Mouse (Mus musculus): Measurements from ENCODE around the gene Erf.

Erf gene

DNA sequence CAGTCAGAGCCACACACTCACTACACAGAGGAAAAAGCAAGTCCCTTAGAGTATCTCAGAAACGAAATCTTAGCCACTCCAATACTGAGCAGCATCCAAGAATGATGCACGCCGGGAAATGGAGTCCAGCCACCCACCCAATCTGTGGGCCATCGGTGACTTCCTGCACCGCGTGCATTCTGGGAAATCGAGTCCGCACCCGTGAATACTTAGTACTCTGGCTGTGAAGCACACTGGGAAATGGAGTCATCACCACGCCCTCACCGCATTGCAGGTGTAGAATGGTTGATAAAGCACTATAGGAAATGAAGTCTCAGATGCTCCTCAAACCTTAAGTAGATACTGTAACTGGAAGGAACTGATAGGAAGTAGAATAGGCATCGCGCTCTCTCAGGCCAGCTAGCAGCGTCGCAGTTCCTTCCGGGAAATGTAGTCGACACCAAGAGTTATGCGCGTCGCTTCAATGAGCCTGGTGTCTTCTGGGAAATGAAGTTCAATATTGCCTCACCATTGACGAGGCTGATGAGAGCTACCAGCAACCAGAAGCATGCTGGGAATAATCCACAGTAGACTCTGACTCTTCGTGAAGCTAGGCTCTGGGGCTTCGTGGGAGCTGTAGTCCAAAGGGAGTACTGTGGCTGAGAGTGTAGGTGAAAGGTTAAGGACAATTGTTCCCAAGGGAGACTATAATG is 12.4 kb downstream of the Erf start:
- DNase-seq (ENCODE audit: low spot score), result peak; percentile 85

DNA sequence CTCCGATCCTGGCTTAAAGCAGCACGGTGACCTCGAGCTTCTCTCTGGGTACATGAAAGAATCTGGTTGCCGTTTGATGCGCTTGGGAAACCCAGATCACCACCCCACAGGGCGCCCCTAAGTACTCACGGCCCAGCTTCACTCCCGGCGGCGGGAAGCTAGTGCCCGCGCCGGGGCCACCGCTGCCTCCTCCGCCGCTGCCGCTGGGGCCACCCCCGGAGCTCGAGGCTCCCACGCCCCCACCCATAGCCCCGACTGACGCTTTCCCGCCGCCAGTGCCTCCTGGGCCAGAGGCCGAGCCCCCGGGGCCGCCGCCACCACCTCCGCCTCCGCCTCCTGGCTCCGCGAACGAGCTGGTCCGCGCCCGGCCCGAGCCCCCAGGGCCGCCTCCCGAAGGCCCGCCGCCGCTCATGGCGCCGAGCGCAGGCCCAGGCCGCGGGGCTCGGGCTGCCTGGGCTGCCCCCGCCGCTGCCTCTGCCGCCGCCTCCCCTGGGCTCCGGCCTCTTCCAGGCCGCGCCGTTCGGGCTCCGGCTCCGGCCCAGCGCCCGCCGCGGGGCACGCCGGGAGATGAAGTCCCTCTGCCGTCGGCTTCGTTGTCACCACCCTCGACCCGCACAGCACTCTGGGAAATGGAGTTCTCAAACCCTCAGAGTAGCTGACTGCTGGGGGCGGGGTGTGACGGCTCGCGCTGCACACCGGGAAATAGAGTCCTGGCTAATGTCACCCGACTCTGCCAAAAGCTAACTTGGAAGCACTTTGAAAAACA is 13.1 kb downstream of the Erf start, which contains the start of gene Gsk3a:
Gene Gsk3a (minus strand): TSS at position 603 of the 766 bp plus-strand sequence.
- peak; percentile 95 for DNase-seq (ENCODE audit: low spot score)

DNA sequence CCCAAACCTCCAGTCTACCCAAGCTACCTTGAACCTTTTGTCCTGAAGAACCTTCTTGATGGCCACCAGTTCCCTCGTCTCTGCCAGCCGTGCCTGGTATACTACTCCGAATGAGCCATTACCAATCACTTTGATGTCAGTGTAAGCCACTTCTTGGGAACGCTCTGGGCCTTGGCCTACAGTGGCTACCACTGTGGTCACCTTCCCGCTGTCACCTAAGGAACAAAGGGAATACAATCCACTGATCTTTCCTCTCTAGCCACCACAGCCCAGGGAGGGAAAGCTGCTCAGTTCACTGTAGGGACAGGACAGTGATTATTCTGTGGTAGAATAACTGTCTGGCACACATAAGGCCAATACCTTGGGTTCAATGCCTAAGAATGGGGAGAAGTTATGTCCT is 15.0 kb downstream of the Erf start:
- no peak for DNase-seq (ENCODE audit: low spot score)

DNA sequence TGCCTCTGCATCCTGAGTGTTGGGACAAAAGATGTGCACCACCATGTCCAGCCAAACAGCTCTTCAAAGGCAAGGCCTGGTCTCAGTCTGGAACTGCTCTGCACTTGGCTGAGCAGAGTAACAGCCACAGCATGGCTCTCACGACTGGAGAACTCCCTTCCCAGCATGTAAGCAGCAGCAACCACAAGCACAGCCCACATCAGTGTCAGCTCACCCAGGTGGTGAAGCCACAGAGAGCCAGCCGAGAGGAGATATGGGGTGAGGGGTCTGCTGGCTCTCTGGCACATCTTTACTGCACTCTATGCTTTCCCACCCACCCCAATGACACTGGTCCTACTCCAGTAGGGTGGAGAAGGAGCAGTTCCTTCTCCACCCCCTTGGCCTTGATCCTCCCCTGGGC is 17.5 kb downstream of the Erf start:
- DNase-seq (ENCODE audit: low spot score), result no peak

DNA sequence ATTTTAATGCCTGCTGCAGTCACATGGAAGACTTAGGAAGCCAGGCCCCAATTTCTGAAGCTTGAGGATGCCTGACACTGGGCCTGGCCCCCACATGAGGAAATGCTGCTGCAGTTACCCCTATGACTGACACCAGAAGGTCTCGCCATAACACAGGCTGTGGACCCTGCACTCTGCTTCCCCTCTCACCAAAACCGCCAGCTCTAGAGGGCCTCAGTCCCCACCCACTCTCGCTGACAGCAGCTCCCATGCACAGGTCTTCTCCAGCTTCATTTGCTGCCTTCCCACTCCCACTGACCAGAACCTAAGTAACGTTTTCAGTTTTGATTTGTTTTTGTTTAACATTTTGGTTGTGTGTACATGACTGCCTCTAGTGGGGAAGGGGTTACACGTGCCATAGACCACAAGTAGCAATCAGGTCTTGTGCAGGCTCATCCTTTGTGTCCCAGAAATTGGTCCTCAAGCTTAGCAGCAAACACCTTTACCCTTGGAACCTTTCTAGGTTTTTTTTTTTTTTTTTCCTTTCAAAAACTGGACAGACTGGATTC is 18.4 kb downstream of the Erf start:
- no peak for DNase-seq (ENCODE audit: low spot score)

DNA sequence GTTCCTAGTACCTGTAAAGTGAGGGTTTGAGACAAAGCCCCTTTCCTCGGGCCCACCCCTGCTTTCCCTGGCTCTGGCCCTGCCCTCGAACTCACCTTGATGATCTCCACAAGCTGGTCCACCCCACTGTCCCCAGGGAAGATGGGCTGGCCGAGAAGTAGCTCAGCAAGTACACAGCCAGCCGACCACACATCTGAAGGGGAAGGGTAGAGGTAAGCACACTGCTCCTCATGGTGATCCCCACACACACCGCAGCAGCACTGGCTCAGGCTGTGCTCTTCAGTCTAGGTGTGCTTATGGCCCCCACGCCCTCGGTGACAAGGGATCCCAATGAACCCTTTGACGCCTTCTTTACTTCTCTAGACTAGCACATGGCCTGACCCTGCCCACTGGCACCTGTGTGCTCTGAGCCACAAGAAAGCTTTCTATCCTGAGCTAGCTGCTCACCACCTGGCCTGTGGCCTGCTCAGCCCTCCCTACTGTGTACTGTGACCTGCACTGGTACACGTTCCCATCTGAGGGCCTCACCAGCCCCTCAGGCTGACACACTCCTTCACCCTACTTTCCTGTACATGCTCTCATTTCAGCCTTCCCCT is 19.8 kb downstream of the Erf start:
- DNase-seq (ENCODE audit: low spot score), result no peak

DNA sequence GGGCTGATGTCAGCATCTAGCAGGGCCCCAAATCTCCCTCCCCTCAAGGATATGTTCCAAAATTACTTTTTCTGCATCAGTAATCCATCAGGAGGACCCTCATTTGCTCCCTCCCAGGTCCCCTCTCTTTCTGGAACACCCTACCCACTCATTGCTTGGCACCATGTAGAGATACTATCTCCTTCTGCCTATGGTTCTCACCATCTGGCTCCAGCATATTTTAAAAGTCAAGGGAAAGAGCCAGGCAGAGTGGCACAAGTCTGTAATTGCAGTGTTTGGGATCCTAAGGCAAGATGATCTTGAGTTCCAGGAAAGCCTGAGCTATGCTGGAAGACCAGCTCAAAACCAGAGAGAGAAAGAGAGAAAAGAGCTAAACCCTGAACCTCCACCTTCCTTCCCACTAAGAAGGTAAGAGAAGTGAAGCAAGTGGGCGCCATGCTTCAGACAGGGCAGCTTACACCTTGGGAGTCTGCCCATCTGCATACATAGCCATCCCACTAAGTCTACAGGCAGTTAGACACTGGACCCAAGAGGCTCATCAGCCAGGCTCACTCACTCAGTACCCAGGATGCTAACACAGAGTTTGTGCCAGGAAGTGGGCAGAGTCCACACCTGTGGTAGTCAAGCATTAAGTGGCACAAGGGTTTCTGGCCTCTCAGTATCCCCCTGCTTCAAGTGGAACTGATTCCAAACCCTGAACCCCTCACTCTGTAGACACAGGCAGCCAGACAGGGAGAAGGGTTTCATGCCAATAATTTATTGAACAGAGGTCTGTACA is 22.8 kb downstream of the Erf start:
- no peak for DNase-seq (ENCODE audit: low spot score)

DNA sequence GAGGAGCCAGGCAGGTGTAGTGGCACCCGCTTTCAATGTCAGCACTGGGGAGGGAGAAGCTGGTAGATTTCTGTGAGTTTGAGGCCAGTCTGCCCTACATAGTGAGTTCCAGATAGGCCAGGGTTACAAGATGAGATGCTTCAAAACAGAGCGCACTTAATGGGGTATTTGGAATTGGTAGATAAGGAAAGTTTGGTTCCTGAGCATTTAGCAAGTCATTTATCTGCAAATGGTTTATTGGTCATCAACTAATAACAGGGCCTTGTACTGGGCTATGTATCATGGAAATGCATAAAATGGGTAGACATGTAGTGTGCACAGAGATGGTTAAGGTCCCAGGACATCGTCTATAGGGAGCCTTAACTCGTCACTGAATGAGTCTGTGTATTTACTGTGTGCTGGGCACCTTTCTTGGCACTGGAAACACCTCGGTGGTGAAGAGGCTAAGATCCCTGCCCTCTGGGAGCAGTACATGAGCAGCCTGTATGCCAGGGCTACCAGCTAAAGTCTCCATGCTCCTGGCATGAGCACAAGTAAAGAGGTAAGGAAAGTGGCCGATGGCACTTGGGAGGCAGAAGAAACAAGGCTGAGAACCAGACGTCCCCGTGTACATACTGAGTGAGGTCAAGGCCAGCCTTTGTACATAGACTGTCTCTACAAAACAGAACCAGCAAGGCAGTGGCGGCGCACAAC is 28.1 kb downstream of the Erf start:
- DNase-seq (ENCODE audit: low spot score), result no peak

DNA sequence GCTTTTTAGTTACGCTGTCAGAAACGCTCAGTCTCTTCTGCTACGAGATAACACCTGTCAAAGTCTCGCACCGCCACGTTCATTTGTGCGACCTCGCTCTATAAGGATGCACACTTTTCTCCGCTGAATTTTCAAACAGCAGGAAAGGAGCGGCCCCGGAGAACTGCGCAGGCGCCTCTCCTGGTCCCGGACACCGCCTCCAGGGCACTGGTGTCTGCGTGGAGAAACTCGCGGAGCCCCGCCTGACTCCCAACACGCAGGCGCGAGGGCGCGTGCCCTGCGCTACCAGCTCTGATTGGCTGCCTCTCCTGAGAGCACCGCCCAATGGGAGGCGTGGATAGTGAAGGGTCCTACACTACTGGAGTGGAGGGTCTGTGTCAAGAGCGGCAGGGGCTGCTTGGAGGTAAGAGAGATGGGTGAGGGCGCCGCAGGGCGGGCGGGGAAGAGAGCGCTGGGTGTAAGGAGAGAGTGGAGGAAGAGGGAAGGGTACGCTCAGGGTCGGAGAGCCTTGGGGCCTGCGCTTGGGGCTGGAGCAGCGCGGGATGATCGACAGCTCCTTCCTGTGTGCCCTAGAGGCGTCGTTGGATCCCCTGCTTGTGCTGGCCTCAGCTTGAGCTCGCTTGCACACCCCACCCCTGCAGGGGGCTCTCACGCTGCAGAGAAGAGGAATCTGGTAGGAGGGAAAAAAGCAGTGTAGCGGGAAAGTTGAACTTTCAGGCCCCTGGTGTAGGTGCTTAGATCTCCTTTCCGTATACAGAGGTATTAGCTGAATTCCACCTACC is 29.3 kb downstream of the Erf start, which contains the start of gene Zfp526:
Gene Zfp526 (plus strand): TSS at position 324 of the 782 bp plus-strand sequence.
- DNase-seq (ENCODE audit: low spot score), result peak; percentile 97

DNA sequence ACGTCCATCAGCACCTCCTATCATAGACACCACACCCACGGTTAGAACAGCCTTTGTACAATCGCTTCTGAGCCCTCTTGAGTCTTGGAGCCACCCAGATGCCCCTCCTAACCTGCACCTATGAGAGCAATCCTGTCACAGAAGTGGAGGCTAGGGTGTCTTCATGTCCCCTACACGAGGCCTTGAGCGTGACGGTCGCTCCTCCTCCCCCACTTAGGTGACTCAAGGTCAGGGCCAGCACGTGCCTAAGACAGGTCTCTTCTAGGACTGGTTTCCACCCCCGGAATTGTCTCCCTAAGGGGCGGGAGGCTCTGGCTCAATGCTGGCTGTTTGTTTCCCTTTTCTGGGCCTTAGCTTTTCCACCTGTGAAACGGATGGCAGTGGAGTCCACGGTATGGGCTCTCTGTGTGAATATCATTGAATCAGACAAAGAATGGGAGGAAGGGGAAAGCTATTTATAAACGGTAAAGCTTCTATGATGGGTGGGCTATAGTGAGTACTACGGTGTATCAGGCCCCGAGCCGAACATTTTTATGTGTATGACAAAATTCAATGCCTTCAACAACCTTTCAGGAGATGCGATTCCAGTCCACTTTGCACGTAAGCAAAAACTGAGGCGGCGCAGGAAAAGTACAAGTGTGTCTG is 30.0 kb downstream of the Erf start, which contains the start of gene Dedd2:
Gene Dedd2 (minus strand): TSS at position 159 of the 645 bp plus-strand sequence.
- DNase-seq (ENCODE audit: low spot score), result no peak

DNA sequence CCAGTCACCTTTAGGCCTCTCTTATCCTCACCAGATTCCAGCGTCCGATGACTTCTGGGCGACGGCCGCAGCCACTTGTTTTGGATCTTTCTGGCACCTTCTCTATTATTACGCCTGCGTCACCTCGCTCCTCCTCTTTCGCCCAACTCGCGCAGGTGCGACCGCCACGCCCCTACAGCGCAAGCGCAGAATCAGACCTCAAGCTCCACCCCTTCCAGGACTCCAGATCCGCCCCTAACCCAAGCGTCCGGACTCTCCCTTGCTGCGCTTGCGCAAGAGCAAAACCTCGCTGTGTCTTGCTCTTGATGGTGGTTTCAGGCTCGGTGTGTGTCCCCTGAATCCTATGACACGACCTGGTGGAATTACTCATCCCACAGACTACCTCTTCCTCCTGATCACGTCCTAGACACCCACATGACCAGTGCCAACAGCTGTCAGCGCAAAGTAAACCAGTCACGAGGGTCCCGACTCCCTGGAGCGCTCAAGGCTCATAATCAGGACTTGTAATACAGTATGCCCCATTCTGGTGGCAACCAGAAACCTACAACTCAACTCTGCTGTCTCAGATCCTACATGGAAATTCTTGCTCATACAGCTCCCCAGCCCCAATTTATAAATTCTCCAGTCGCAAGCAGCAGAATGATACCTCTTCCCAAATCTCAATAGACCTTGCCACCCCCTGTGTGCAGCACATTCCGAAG is 30.7 kb downstream of the Erf start:
- DNase-seq (ENCODE audit: low spot score), result peak; percentile 94

DNA sequence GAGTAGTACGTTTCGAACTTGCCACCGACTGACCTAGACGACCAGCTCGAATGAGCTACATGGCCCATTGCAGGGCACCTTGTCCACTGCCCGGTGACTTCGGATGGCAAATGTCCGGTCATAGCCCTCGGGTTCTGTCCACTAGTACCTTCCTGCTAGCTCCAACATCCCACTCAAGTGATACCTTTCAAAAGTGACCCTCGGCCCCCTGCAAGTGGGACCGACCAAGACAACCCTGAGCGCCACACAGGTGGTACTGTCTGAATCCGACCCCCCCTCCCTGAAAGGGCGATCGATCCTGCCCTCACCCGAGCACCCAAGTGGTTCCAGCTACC is 31.2 kb downstream of the Erf start:
- DNase-seq (ENCODE audit: low spot score), result no peak

DNA sequence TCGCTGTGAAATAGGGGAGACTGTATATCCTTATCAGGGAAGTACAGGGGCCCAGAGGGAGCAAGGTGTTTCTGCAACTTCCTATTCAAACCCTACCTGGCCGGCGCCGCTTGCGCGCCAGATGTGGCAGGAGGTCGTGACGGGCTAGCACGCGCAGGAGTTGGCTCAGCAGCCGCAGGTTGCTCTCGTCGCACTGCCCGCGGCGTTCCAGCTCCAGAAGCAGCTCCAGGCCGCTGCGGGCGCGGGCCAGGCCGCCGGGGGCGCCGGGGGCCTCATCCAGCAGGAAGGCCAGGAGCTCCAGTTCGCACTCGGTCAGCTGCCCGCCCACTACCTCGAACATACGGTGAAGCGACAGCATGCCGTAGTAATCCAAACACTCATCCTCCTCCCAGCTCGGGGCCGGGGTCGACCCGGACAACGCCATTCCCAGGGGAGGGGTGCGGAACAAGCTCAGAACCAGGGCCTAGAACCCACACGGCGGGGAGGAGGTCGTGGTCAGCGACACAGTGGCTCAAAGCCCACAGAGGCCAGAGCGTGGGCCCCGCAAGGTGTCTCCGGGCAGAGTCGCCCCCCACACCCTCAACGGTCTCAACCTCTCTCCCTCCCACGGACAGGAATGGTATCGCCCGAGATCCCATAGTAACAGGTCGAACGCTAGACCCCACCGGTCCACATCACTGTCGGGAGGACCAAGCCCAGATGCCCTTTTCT is 31.7 kb downstream of the Erf start:
- DNase-seq (ENCODE audit: low spot score), result peak; percentile 60

DNA sequence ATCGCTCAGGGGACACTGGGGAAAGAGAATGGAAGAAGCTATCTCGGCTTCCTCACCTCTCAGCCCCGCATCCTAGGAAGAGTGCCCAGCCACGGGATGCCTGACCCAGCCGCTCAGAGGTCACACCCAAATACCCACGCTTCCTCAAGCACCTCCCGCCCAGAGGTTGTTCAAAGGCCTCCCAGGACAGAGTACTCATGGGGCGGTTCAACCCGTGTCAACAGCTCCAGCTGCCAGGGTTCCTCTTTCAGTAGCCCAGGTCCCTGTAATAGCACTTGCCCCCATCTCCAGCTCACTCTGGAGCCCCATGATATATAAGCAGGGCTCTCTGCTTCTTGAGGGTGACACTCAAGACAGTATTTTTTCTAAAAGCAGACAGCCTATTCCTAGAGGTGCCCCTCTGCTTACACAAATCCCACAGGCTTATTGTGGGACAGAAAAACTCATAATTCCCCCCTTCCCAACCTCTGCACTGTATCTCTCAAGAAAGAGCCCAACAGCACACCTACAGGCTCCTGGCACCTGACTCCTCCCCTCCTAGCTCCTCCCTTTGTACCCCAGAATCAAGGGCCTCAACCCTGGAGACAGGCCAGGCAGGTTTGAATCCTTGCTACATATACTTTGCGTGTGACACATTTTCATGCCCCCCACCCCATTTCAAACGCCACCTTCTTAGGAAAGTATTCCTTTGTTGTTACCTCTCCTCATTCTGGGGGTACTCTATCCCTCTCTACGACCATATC is 32.7 kb downstream of the Erf start:
- no peak for DNase-seq (ENCODE audit: low spot score)

DNA sequence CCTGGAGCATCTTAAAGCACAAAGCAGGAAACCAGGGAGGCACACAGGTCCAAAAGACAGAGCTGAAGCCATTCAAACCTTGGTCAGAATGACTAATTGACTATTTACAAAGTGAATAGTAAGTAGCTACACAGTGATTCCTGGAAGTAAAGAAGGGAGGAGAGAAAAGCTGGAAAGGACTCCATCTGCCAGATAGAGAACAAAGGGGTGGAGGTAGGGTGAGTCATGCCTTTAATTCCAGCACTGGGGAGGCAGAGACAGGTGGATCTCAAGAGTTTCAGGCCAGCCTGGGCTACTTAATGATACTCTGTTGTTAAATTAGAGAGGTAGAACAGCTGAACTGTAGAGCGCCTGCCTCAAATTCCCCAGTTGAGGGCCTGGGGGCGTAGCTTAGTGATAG is 36.4 kb downstream of the Erf start:
- no peak for DNase-seq (ENCODE audit: low spot score)

DNA sequence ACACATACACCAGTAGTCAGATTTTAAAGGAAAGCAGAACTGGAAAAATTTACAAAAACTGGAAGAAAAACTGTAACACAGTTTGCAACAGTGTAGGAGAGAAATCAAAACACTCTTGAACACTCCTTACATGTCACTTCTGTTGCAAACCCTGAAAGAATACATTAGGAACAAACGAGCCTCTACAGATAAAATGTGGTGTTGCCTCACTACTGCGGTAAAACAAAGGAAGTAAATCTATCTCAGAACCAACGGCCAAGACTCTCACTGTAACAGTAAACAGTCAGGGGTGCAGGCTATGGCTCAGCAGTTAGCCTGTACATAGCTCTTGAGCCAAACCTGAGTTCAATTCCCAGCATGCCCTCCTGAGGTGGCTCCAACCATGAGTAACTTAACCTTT is 37.5 kb downstream of the Erf start:
- DNase-seq (ENCODE audit: low spot score), result no peak

DNA sequence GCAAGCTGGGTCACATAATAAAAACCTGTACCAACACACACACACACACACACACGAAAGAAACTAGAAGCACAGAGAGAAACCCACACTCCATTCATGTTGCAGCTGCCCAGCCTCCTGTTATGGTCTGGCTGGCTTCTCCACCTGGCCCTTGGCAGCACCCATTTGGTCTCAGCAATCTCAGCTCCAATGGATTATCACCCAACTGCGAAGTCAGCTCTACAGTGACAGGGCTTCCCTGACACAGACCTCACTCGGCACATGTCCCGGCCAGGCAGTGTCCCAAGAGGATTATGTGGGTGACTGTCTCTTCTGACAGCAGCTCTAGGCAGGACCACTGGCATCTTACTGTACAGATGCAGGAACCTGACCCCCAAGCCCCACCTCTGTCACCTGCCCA is 40.1 kb downstream of the Erf start:
- no peak for DNase-seq (ENCODE audit: low spot score)

DNA sequence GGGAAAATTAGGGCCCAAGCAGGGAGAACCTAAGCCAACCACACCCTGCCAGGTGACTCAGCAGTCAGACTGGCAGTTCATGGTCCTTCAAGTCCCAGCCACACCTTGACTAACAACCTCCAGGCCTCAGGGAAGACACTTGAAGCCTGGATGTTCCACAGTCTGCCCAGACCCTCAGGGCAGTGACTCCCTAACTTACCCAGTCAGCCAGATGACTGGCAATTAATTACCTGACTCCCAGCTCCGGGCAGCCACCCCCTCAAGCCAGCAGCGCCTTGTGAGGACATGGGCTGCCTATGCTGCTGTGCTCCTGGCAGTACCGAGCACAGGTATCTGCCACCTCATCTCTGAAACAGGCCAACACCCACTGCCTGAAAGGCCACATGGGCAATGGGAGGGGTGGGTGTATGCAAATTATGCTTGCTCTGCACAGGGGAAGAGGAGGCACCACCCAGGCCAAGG is 41.4 kb downstream of the Erf start:
- DNase-seq (ENCODE audit: low spot score), result no peak

Measured in ovary, postnatal 36 days (tissue).